Mouse (Mus musculus): ENCODE data around the gene Tiam1. TPM values are rescaled to one million over a fixed set of nuclear protein-coding genes. Genes with fewer than 3 reads are reported as not detected.
A peak's percentile ranks its signal among the peaks of the same experiment; 100 is the strongest.

Gene Tiam1
- polyA plus RNA-seq, 1 experiment from 2014 or later, result 16.4 TPM

DNA sequence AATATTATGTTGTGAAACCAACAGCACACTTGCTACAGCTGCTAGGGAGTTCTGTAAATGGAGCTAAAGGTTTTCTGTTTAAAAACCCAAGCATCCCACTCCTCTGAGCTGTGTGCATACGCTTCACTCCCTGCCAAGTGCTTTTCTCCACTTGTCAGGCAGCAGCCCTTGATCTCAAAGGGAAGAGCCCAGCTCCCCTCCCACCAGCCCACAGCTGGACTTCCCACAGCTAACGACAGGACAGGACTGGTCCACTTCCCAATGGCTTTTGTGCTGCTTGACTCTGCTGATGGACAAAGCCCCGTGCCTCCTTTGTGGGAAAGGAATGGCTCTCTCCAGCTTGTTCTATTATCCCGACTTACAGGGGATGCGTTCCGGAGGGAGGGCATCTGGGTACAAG is 199.5 kb downstream of the Tiam1 start:
- no peak for DNase-seq (ENCODE audit: low spot score)

DNA sequence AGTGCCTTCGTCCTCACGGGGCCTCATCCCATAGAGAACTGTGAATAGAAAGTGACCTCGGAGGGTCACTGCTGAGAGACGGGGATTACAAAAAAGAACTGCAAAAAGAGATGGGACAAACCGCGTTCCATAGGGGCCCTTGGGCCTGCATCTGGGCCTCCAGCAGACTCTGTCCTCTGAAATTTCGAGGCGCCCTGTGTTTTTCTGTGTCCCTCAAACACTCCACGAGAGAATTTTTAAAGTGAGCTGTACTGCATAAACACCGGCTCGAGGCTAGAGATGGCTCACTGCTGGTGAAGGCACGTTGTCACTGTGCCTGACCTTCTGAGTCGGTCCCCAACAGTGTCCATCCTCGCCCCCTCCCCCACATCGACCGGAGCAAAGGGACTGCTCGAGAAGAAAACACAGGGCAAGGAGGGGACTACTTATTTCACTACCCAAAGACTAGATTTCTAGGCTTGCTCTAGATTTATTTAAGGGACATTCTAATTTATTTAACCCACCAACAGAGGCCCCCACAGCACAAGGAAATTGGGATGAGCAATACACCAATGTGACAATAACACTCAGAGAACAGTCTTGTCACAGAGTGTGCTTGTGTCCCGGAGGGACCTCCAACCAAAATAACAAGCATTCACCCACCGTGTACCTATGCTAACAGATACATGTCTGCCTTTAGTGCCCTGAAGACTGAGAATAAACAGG is 200.2 kb downstream of the Tiam1 start:
- Histone ChIP-seq H3K4me3 (no peak overlapping the region), H3K9me3 (no peaks in the 10 kb centered on the region), H3K27me3 (ENCODE audit: insufficient read depth, poor library complexity, severe bottlenecking) (no peaks in the 10 kb centered on the region), H3K27ac (peak overlapping the region; percentile 36), H3K36me3 (no peaks in the 10 kb centered on the region; the same call in 1 of the 2 replicates), H3K4me1 (peaks cover 28% of the 10 kb centered on the region)
- no peak for DNase-seq (ENCODE audit: low spot score)
- 38% methylated on average over 19 of the region's 19 CpGs for WGBS

More for the DNA sequence above, 199.5 kb downstream of the Tiam1 start:
- Histone ChIP-seq H3K4me1 (peaks cover 28% of the 10 kb centered on the region), H3K27ac (no peak overlapping the region; the same call in 1 of the 2 replicates), H3K9me3 (no peaks in the 10 kb centered on the region), H3K27me3 (ENCODE audit: insufficient read depth, poor library complexity, severe bottlenecking) (no peaks in the 10 kb centered on the region), H3K36me3 (no peaks in the 10 kb centered on the region; the same call in 1 of the 2 replicates), H3K4me3 (0 out of 2 replicates have a peak overlapping the region, but pooled peaks have one; percentile 15)
- WGBS, result 37% methylated on average over 6 of the region's 6 CpGs

DNA sequence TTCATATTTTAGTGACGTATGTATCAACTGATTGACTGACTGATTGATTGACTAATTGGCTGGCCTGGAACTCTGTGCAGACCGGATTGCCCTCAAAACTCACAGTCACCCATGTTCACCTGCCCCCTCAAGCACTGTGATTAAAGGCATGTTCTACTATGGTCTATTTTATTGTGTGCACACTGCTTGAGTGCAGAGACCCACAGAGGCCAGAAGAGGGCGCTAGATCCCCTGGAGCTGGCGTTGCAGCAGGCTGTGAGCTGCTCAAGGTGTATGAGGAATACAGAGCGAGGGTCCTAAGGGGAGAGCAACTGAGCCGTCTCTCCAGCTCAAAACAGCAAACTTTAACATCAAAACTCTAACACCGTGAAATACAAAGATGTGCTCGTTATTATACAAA is 202.9 kb downstream of the Tiam1 start:
- WGBS, result 86% methylated on average over 8 of the region's 8 CpGs
- Histone ChIP-seq H3K9me3 (no peaks in the 10 kb centered on the region), H3K27me3 (ENCODE audit: insufficient read depth, poor library complexity, severe bottlenecking) (no peaks in the 10 kb centered on the region), H3K4me3 (no peak overlapping the region), H3K27ac (no peak overlapping the region), H3K36me3 (no peaks in the 10 kb centered on the region; the same call in 1 of the 2 replicates), H3K4me1 (peaks cover 27% of the 10 kb centered on the region)
- no peak for DNase-seq (ENCODE audit: low spot score)

DNA sequence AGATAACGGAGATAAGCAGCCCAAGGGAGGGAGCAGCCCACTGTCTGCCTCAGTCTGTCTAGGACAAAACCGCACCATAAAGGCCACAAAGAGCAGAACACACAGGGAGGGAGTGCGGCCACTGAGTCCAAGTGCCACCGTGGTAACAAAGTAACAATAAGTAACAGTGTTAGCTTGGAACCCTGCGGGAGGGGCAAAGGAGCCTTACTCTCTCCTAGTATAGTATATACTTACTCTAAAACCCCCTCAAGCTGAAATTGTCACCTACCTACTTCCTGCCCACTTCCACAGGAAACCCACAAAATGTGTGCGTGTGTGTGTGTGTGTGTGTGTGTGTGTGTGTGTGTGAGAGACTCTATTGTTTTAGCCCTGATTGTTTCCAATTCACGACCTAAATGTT is 205.3 kb downstream of the Tiam1 start:
- Histone ChIP-seq H3K9me3 (no peaks in the 10 kb centered on the region), H3K4me3 (no peak overlapping the region), H3K27ac (no peak overlapping the region), H3K36me3 (no peaks in the 10 kb centered on the region; the same call in 1 of the 2 replicates), H3K27me3 (ENCODE audit: insufficient read depth, poor library complexity, severe bottlenecking) (no peaks in the 10 kb centered on the region), H3K4me1 (peaks cover 7% of the 10 kb centered on the region)
- no peak for DNase-seq (ENCODE audit: low spot score)
- 53% methylated on average over 7 of the region's 7 CpGs for WGBS

DNA sequence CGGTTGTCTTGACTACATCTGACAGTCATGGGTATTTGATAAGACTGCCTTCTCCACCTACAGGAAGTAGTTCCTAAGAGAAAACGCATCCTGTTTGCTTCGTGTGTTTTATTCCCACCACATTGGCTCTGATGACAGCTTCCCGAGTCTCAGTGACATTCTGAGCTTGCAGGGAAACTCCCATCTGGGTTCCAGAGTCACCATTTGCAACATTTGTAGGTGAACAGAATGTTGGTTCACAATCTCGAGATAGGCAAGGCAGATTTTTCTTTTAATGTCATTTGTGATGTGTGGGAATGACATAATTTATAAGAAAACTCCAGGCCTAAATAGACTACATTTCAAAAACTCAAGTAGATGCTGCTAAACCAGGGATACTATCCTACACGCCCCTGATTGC is 207.0 kb downstream of the Tiam1 start:
- H3K27ac ChIP-seq, result no peak overlapping the region
- H3K27me3 ChIP-seq (ENCODE audit: insufficient read depth, poor library complexity, severe bottlenecking), result no peaks in the 10 kb centered on the region
- H3K36me3 ChIP-seq, result no peaks in the 10 kb centered on the region; the same call in 1 of the 2 replicates
- 61% methylated on average over 6 of the region's 6 CpGs for WGBS
- H3K4me1 ChIP-seq, result peaks cover 3% of the 10 kb centered on the region
- H3K4me3 ChIP-seq, result no peak overlapping the region
- no peaks in the 10 kb centered on the region for H3K9me3 ChIP-seq
- no peak for DNase-seq (ENCODE audit: low spot score)

DNA sequence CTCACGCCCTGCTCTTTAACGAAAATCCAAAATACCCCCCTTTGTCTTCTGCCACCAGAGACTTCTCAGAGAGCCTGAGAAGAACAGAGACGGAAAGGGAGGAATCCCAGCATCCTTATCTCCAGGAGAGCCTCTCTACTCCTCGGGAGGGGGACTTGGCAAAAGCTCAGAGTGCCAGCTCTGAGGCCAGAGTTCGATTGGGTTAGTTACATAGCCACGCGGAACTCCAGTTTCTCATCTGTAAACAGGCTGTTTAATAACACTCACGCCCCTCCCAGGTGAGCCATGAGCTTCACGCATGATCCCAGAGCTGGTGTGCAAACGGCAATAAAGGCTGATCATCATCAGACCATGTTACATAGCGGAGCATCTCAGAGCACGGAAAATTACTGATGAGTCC is 208.2 kb downstream of the Tiam1 start:
- Histone ChIP-seq H3K9me3 (no peaks in the 10 kb centered on the region), H3K27ac (no peak overlapping the region), H3K4me1 (peaks cover 3% of the 10 kb centered on the region), H3K27me3 (ENCODE audit: insufficient read depth, poor library complexity, severe bottlenecking) (no peaks in the 10 kb centered on the region), H3K36me3 (no peaks in the 10 kb centered on the region), H3K4me3 (no peak overlapping the region)
- DNase-seq (ENCODE audit: low spot score), result no peak
- WGBS, result 75% methylated on average over 12 of the region's 12 CpGs

DNA sequence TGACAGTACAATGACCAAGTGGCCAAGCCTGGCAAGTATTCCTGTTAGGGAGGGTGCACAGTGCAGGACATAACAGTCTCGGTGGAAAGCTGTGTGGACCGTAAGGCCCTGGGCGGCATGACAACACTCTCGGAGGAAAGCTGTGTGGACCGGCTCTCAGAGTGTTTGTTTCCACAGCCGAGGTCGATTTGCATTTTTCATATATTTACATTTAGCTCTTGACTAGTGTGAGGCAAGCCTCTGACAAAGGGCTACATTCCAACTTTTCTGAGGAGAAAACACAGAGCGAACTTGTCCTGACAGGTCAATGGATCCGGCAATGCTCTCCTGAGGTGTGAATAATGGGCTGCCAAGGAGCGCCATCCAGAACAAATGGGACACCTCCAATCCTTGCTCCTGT is 209.0 kb downstream of the Tiam1 start:
- no peak for DNase-seq (ENCODE audit: low spot score)
- Histone ChIP-seq H3K4me3 (no peak overlapping the region), H3K4me1 (peaks cover 3% of the 10 kb centered on the region), H3K27ac (no peak overlapping the region), H3K27me3 (ENCODE audit: insufficient read depth, poor library complexity, severe bottlenecking) (no peaks in the 10 kb centered on the region), H3K9me3 (no peaks in the 10 kb centered on the region), H3K36me3 (no peaks in the 10 kb centered on the region)
- WGBS, result 87% methylated on average over 10 of the region's 10 CpGs

DNA sequence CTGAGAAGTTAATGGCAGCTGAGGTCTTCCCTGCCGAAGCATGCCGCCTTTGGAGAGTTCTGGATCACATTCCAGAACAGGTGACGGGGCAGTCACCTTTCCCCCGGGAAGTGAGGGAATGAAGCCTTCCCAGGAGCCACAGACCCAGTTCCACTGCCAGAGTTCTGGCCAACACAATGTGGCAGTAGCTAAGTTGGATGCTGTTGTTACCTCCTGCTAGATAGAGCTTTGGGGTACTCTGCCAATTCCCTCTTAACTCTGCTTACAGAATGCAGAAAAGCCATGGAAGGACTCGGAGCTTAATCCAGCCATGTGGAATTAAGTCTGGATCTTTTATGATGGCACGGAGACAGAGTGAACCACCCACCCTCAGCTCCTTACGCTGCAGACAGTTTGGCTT is 209.6 kb downstream of the Tiam1 start:
- no peaks in the 10 kb centered on the region for H3K27me3 ChIP-seq (ENCODE audit: insufficient read depth, poor library complexity, severe bottlenecking)
- 83% methylated on average over 7 of the region's 7 CpGs for WGBS
- no peaks in the 10 kb centered on the region for H3K9me3 ChIP-seq
- peaks cover 3% of the 10 kb centered on the region; the same call in 1 of the 2 replicates for H3K4me1 ChIP-seq
- no peak overlapping the region for H3K27ac ChIP-seq
- H3K4me3 ChIP-seq, result no peak overlapping the region
- no peaks in the 10 kb centered on the region for H3K36me3 ChIP-seq
- no peak for DNase-seq (ENCODE audit: low spot score)

DNA sequence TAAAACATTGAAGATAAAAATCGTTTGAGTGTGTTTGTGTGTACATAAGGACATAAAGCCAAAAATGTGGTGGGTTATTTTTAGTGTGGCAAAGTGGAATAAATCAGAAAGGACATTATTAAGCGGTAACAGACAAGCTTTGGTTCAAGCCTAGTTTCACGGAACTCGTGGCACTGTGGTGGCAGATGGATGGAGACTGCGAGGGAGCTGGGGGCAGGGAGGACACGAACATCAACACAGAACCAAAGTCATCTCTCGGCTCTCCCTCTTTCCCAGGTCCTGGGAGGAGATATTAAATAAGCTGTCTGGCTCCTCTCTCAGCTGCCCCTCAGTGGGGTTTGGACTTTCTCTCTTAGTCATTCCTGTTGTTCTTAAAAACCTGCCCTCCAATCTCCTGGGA is 215.0 kb downstream of the Tiam1 start:
- DNase-seq (ENCODE audit: low spot score), result no peak
- H3K4me1 ChIP-seq, result peaks cover 22% of the 10 kb centered on the region; the same call in 1 of the 2 replicates
- WGBS, result 82% methylated on average over 7 of the region's 7 CpGs
- H3K27me3 ChIP-seq (ENCODE audit: insufficient read depth, poor library complexity, severe bottlenecking), result no peaks in the 10 kb centered on the region
- H3K36me3 ChIP-seq, result no peaks in the 10 kb centered on the region
- H3K4me3 ChIP-seq, result no peak overlapping the region
- no peak overlapping the region for H3K27ac ChIP-seq
- no peaks in the 10 kb centered on the region for H3K9me3 ChIP-seq

DNA sequence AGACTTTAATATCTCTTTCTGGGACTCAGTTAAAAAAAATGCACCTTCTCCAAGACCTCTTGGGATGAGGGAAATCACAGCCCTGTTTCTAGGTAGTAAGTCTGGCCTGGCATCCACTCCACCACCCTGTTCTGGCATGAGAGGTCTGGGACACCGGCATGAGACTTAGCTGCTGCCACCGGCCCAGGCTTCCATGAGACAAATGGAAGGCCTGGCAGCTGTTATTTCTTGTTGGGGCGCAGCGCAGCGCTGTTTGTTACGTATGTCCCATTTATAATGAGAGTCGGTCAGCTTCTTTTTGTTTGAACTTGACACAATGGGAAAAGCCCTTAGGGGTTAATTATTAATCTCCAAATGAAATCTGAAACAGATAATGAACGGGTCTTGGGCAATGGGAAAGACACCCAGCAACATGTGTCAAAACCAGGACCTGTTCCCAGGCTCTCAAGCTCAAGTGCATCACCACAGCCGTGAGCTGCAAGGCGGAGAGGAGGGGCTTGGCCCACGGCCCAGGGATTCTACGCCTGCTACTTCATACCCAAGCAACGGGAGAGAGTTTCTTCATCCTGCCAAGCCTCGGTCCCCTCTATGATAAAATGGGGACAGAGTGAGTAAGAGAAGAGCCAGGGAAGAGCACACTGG is 219.2 kb downstream of the Tiam1 start:
- Histone ChIP-seq H3K36me3 (no peaks in the 10 kb centered on the region), H3K9me3 (no peaks in the 10 kb centered on the region), H3K27ac (no peak overlapping the region), H3K4me1 (peaks cover 42% of the 10 kb centered on the region; the same call in 1 of the 2 replicates), H3K4me3 (no peak overlapping the region), H3K27me3 (ENCODE audit: insufficient read depth, poor library complexity, severe bottlenecking) (no peaks in the 10 kb centered on the region)
- DNase-seq (ENCODE audit: low spot score), result no peak
- WGBS, result 66% methylated on average over 14 of the region's 14 CpGs

DNA sequence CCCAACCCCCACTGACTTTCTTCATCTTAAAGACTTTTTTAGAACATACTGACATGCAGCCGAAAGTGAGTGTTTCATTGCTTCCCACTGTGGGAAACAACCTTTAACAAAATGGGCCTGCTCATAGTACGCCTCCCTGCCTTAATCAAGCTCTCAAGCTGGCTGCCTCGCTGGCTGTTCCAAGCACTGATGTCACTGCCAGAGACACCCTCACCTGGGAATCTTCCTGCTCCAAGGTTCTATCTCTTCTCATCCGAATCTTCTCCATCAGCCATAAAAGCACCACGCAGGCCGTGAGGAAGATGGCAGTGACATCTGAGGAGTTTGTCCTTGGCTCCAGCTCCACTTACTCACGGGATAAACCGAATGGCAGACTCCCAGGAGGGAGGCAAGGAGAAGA is 220.3 kb downstream of the Tiam1 start:
- Histone ChIP-seq H3K9me3 (no peaks in the 10 kb centered on the region), H3K4me3 (no peak overlapping the region), H3K36me3 (no peaks in the 10 kb centered on the region), H3K4me1 (peaks cover 40% of the 10 kb centered on the region; the same call in 1 of the 2 replicates), H3K27me3 (ENCODE audit: insufficient read depth, poor library complexity, severe bottlenecking) (no peaks in the 10 kb centered on the region), H3K27ac (no peak overlapping the region)
- DNase-seq (ENCODE audit: low spot score), result no peak
- WGBS, result 83% methylated on average over 8 of the region's 8 CpGs

DNA sequence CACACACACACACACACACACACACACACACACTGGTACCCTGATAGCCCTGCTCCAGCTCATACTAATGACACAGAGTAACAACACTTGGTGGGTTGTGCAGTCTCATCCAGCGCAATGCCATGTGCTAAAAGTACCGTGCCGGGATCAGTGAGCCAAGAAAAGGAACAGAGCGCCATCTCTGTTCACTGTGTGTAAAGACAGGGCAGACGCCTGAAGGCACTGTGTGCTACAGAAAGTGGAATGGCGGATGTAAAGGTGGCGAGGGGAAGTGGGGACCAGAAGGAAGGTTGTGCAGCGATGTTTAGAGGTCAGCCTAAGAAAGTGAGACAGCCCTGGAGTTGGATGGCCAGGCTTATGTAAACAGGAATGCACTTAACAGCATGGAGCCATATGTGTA is 221.1 kb downstream of the Tiam1 start:
- 85% methylated on average over 8 of the region's 8 CpGs for WGBS
- Histone ChIP-seq H3K36me3 (no peaks in the 10 kb centered on the region), H3K27me3 (ENCODE audit: insufficient read depth, poor library complexity, severe bottlenecking) (no peaks in the 10 kb centered on the region), H3K4me3 (no peak overlapping the region), H3K27ac (no peak overlapping the region), H3K9me3 (no peaks in the 10 kb centered on the region), H3K4me1 (peaks cover 34% of the 10 kb centered on the region; the same call in 1 of the 2 replicates)
- DNase-seq (ENCODE audit: low spot score), result no peak

DNA sequence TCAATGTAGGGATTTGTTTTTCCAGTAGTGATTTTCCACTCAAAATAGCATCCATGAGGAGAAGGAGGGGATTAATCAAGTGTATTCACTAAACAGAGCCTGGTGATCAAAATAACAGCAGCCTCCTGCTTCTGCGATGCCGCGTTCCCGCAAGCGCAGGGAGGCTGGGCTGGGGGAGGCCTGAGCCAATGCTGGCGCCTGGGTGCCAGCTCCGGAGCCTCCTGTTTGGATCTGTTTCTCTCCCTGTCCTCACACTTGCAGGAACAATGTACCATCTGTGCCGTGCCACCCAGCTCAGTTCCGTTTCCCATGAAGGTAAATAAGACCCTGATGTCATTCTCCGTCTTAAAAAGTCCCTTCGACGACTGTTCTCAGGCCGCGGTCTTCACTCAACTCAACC is 222.2 kb downstream of the Tiam1 start:
- Histone ChIP-seq H3K36me3 (no peaks in the 10 kb centered on the region), H3K4me1 (peaks cover 28% of the 10 kb centered on the region; the same call in 1 of the 2 replicates), H3K27ac (no peak overlapping the region), H3K4me3 (no peak overlapping the region), H3K9me3 (no peaks in the 10 kb centered on the region), H3K27me3 (ENCODE audit: insufficient read depth, poor library complexity, severe bottlenecking) (no peaks in the 10 kb centered on the region)
- no peak for DNase-seq (ENCODE audit: low spot score)
- WGBS, result 83% methylated on average over 14 of the region's 14 CpGs

All from heart, embryonic 10.5 days (tissue).